Mouse (Mus musculus): ENCODE data around the gene Agt. TPM values are rescaled to one million over a fixed set of nuclear protein-coding genes. Genes with fewer than 3 reads are reported as not detected.

Gene Agt
- total RNA-seq (2021): 10 to 100 TPM; 11.0 to 13.8 TPM
- long read RNA-seq, experiment 1, transcript Agt-201 (5 exons, 1,891 nt): major isoform, 18 of 20 reads
- long read RNA-seq, experiment 1, partial matches to known transcripts: 2 of 20 reads
- long read RNA-seq, experiment 1, other reads (novel, unspliced or antisense): 0 of 20 reads
- long read RNA-seq, experiment 2, transcript Agt-201 (5 exons, 1,891 nt): major isoform, 16 of 18 reads
- long read RNA-seq, experiment 2, partial matches to known transcripts: 2 of 18 reads
- long read RNA-seq, experiment 2, other reads (novel, unspliced or antisense): 0 of 18 reads

GRCm38 (mm10) chr8:124569593-124569992, at the start of gene Agt:
Agt (minus strand) TSS chr8:124569706.
- DNase-seq: peak; percentile 70

DNA sequence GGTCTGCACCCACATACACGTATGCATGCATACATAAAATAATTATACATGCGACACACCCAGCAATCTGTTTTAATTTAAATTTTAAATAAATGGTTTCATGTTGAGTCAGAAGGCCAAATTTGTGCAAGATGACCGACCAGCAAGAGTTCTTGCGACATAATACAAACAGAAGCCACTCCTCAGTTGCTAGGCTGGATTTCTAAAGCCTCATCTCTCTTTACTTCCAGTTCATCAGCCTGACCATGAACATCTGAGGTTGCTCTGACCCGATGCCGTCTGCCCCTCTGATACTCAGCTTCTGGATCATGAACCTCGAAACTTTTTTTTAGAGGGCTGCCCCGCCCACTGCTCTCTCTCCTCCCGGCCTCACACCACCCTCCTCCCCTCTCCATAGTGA, 48.7 kb upstream of the Agt start:
- no peak for DNase-seq

GRCm38 (mm10) chr8:124617266-124617869, 47.9 kb upstream of the Agt start:
- peak; percentile 74 for DNase-seq

DNA sequence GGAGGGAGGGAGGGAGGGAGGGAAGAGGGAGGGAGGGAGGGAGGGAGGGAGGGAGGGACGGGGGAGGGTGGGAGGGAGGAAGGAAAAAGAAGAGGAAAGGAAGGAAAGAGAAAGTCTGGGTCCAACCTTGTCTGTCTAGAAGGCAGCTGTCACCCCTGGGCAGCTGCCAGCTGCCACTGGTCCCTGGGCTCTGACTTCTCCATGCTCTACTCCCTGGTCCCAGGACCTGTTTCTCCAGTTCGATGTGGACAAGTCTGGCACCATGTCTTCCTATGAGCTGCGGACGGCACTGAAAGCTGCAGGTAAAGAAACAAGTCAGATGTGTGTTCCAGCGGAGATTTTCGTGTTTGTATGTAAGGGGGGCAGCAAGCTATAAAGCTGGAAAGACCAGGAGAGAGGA, 44.8 kb upstream of the Agt start:
- DNase-seq: no peak

DNA sequence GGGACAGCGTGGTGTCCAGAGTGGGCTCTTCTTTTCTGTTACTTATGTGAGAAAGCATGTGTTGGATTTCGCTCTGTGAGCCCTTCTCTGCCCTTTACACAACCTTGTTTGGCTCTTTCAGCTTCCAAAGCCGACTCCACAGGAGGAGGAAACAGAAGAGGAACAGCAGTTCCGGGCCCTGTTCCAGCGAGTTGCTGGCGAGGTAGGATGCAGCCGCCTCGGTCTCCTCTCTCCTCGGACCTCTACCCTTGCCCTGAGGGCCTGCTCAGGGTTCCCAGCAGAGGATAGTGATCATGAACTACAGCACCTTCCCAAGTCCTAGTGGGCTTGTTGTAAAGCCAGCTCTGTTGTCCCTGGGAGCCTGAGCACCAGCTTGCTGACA, 39.5 kb upstream of the Agt start:
- peak; percentile 26 for DNase-seq

DNA sequence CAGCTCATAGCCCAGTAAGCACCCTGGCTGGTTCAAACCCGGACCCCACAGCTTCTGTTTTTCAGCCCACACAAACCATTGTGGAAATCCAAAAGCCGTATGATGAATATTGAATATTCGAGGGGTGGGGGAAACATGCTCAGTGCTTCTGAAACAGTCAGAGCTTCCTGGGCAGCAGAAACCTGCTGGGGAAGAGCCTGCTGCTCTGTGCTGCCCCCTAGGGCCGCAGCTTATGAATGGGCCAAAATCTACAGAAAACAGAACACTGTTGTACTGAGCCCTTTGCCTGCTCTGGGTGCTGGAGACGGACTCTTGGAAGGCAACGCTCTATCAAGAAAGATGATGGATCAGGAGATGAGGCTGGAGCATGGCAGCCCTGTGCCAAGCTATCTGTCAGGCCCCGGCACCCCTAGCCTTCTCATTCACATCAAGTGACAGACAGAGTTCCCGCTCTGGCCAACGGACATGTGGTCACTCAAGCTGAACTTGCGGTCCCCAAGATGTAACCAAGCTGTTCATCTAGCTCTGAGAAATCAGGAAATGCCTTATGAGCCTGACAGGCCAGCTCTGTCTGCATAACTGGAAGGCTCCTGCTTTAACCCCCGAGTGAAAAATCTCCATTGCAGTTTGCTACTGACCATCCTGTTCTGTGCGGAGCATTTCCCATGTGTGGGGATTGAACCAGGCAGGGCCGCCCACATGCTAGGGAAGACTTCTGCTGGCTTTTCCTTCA, 38.9 kb upstream of the Agt start:
- DNase-seq: no peak

- no peak for DNase-seq
Observed at GRCm38 (mm10) chr8:124604066-124604465, 34.6 kb upstream of the Agt start.

- DNase-seq: no peak
Observed at GRCm38 (mm10) chr8:124589393-124589792, 19.9 kb upstream of the Agt start.

DNA sequence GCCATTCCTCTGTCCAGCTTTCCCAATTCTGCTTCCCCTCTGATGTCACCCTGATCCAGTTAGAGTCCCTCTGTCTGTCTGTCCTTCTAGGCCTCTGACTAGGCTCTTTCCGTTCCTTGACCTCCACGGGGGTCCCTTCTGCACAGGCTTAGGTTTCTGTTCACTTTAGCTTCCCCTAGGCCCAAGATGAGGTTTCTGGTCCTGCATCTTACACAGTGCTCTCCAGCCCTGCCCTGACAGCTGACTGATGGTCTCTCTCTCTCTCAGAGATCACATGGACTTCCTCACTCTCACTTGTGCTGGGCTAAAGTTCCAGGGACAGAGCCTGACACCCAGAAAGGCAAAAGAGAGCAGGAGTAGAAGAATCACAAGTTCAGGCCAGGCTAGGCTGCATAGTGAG, 17.1 kb upstream of the Agt start:
- DNase-seq: no peak

GRCm38 (mm10) chr8:124585718-124586425, 16.4 kb upstream of the Agt start:
- no peak for DNase-seq

DNA sequence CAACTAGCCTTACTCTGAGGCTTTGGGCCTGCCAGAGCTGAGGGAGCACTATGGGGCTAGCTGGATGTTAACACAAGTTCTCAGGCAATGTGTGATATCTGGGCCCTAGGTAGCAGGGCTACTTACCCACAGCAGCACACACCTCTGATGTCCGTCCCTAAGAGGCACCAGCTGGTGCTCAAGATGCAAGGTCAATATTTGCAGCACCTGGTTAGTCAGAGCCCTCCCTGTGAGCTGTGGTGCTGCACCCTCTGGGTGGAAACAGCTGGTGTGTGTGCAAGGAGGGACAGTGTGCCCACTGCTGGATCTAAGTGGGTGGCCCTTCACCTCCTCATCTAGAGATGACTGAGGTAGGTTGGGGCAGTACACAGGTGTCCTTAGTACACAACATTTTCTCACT, 7.2 kb upstream of the Agt start:
- no peak for DNase-seq

DNA sequence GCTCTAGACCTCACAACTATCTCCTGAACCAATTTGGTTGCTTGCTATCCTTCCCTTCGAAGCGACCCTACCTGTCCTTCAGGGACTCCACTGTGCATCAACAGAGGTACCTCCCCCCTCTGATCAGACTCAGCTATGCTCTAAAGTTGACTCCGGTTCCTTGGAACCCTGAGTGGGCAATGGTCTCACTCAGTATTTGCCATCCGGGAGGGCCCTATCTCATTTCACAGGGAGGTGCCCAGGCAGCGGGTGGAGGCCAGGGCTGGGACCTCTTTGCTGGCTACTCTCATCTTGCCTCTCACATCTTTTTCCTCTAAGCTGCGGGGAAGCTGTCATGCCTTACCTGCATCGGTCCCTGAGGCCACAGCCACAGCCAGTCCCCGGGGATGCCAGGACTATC, 6.3 kb upstream of the Agt start, which contains the start of gene Capn9:
Gene Capn9 (plus strand): TSS at position 301 of the 400 bp plus-strand sequence.
- DNase-seq: no peak

DNA sequence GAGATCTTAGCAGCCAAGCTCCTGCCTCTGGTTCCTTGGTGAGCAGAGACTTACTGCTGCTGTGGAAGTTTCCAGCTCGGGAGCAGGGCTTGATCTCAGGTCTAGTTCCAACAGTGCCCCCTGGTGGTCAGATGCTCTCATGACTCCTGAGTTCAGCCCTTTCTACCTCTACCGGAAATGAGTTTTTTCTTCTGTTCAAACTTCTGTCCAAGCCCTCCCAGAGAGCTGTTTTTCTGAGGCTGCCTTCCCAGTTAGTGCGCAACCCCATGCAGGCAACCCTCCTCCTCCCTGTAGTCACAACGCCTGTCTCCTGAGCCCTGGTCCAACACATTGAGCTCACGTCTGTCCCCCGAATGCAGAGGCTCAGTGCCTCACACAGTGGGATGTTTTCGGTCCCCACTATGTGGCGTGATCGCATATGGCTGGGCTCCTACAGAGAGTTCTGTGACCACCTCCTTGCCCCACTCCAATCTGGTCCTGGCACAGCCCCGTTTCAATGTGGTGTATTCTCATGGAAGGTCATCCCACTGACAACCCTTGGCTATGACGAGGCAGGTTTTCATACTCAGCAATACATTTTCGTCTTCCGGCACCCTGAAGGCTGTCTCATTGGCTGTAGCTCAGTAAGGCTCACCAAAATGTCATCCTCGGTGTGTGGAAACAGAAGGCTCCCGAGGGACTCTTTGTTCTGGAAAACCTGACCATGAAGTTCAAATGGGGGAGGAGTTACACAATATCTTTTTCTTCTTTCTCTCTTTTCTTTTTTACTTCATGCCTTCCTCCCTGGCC, 4.2 kb upstream of the Agt start:
- DNase-seq: peak; percentile 93

GRCm38 (mm10) chr8:124572430-124572775, 2.9 kb upstream of the Agt start:
- no peak for DNase-seq

DNA sequence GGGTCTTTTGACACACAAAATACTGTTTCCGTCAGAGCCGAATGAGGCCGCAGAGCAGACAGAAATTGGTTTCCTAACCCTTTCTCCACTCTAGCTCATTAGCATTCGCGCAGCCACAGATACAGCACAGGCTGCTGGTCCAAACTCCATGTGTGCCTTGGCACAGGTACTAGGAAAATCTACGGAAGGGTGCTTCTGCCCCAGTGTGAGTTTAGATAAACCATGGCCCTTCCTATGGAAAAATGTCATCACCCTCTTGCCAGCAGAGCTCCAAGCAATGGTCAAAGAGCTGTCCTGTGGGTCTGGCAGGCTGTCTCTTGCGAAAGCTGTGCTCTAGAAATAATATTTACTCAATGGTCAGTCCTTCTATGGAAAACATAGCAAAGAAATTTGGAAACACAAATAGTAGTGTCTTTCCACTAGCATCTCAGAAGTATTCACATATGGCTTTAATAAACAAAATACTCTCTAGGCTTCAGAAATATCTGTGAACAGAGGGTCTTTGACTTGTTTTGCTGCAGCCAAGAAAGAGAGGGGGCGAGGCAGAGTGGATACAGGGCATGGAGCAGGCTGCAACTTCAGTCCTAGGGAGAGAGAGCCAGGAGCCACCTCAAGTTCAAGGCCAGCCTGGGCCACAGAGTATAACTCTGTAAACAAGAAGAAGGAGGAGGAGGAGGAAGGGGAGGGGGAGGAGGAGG, 2.4 kb upstream of the Agt start:
- DNase-seq: no peak

DNA sequence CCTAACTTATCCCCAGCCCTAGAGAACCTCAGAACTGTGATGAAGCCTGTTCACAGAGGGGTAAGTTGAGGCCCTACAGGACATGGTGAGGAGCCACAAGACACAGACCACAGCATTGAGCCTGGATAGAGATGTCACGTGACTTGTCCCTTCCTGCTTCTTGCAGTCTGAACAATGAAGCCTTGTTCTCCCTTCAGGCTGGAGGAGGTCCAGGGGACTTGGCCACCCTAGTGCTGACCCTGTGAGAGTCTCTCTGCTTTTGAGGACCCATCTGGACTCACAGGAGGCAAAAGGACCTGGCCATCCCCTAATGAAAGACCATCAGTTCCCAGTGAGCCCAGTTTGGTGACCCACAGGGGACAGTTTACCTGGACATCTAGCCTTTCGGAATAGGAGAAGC, 406 bp downstream of the Agt start:
- DNase-seq: no peak

DNA sequence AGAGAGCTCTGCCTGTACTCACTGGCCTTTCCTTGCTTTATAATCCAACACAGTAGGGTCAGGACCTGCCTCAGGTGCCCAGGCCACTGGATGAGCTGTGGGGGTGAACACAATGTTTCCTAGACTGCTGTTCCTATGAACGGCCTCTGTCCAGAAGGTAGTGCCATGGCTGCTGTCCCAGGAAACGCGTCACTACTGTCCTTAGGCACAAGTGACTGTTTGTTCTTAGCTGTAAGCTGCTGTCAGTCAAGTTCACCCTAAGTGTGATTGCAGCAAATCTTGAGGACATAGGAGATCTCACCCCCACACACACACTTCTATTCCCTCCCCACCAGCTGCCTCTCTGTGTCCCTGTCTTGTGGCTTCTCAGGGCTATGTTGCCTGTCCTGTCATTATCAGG, 1.9 kb downstream of the Agt start:
- DNase-seq: no peak

DNA sequence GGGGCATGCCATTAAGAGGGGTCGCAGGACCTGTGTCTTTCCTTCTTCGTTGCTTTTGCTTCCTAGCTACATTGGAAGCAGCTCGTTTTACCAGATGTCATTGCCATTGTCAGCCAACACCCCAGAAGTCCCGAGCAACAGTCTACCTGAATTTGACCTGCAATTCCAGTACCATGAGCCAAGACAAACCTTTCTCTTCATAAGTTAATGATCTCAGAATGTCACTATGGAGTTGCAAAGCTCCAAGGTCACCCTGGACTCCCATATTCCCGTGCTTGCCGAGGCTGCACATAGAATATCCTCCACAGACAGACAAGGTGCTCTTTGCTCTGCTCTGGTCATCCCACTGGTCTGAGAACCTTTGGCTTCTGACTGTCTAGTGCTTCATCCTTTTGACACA, 2.4 kb downstream of the Agt start:
- DNase-seq: no peak

DNA sequence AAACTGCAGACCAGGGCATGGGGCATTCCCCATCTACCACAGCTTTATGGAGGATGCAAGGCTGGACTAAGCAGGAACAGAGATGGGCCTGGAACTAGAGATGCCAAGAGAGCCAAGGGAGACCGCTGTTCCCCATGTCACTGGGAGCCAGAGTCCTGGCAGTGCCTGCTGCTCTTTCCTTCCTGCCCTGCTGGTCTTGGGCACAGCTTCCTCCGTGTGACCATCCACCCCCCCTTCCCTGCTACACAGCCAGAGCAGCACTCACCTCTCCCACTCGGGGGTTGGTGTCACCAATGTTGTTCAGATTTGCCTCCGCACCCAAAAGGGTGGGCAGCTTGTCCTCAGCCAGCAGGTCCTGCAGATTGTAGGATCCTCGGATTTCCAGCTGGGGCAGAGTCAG, 12.0 kb downstream of the Agt start:
- no peak for DNase-seq

DNA sequence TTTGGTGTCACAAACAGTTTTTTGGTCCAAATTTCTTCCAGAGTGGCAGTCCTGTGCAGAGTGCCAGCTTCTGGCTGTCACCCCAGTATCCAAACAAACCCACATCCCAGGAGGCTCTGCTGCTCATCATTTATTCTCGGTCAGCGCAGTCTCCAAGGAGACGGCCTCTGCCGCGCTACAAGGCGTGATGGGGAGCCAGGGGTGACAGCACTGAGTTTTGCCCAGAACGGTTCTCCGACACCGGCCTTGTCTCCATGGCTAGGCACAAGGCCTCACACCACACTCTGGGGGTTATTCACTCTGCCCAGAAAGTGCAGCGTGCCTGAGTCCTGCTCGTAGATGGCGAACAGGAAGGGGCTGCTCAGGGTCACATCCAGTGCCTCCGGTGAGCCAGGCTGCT, 12.8 kb downstream of the Agt start:
- DNase-seq: no peak

DNA sequence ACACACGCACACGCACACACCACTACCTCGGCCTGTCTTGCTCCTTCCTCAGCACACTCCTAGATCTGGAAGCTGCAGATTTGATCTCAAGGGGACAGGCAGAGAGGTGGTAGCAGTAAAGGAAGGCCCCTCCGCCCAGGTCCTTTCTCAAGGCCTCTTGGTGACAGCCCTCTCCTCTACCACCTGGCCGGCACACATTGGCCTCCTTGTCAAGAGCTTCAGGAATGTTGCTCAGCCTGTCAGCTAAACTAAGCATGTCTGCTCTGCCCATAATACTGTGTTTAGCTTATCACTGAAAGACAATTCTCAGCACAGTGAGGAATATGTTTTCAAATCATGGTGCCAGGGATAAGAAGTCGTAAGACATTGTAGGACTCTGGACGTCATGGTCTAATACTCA, 13.3 kb downstream of the Agt start:
- DNase-seq: no peak
